Mouse (Mus musculus): Measurements from ENCODE around the gene Sf3a3.

Gene Sf3a3

DNA sequence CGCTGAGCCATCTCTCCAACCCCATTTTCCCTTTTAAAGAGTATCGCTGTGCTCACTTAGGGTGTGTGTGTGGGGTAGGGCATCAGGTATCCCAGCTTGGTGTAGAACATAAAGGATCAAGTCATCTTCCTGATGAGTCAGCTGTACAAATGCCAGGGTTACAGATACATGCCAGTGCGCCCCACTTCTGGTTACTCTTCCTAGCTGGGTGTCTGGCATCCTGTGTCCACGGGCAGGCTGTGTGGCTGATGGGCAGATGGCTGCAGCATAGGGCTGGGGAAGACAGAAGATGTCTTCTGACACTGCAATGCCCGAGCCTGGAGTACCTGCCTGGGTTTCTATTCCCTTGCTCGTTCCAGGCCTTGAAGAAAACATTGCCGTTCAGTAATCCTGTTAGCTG is 66.8 kb downstream of the Sf3a3 start:
- no peak for DNase-seq (ENCODE audit: low read depth, low spot score)

Measured in 3T3-L1 (cell line).